Mouse (Mus musculus): ENCODE results near the gene 4930451I11Rik. TPM values are rescaled to one million over a fixed set of nuclear protein-coding genes. Genes with fewer than 3 reads are reported as not detected.

The 4930451I11Rik gene
- not detected for total RNA-seq (2021)
- long read RNA-seq, experiment 1, result 0 reads
- long read RNA-seq, experiment 2, result 0 reads

DNA sequence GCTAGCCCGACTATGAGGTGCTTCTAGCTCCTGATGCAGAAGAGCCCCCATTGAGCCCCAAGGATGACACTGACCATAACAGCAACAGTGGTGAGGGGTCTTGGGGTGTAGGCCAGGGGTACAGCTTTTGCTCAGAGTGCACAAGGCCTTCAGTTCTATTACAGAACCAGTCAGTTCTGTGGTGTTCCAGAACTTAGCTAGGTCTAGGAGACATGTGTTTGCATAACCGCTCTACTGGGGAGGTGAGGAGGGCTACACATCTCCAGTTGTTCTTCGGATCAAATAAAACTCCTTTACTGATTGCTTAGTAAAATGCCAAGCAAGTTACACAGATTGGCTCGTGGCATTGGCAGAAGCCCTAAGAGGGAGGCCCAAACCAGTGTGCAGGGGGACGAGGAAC, at the start of gene 4930451I11Rik:
TSS of gene 4930451I11Rik (minus strand) at position 101 of the 400 bp plus-strand sequence.
- no peak for DNase-seq

DNA sequence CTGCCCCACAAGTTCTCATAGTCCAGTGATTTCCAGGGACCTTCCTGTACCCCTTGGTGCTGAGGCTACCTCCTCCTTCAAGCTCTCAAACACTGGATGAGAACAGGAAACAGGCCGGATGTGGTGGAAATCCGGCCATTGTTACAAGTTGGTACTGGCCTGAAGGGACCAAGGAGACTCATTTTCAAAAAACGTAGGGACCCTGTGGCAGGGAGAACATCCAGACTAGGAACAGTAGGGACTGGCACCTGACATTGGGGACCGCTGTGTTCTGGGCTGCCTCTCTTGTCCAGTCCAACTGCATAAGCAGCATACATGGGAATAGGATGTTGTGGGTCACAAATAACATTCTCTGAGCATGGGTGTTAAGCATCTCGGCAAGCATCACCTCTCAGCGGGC, 49.6 kb upstream of the 4930451I11Rik start:
- DNase-seq, result peak; percentile 57 to 79

DNA sequence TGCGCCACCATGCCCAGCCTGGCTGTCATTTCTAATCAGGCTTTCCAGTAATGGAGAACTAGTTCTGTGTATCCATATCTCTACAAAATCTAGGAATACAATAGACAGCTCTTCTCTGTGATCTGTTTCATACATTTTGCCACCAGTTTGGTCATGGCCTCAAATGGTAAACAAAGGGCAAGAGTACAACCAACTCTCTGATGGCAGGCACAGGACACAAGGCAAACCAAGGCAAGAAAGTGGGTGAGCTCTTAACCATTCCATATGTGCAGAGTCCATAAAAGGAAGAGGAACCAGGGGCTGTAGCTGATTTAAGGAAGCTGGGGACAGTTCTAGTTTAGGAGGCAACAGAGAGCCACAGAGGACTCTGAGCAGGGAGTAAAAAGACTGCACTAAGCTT, 45.8 kb upstream of the 4930451I11Rik start:
- DNase-seq, result no peak

DNA sequence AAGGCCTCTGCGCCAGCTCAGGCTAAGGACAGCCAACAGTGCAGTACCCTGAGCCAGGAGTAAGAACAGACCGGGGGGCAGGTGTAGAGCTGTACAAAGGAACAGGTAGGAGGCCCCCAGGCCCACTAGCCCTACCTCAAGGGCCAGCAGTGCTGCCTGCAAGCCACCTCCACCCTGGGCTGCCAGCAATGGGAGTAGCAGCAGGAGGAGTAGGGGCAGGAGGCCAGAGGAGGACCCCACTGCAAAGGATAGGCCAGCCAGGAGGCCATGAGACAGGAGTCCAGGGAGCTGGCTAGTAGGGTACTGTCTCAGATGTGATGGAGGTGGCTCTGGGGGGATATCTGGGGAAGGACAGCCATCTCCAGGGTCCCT, 39.1 kb upstream of the 4930451I11Rik start:
- DNase-seq, result no peak

DNA sequence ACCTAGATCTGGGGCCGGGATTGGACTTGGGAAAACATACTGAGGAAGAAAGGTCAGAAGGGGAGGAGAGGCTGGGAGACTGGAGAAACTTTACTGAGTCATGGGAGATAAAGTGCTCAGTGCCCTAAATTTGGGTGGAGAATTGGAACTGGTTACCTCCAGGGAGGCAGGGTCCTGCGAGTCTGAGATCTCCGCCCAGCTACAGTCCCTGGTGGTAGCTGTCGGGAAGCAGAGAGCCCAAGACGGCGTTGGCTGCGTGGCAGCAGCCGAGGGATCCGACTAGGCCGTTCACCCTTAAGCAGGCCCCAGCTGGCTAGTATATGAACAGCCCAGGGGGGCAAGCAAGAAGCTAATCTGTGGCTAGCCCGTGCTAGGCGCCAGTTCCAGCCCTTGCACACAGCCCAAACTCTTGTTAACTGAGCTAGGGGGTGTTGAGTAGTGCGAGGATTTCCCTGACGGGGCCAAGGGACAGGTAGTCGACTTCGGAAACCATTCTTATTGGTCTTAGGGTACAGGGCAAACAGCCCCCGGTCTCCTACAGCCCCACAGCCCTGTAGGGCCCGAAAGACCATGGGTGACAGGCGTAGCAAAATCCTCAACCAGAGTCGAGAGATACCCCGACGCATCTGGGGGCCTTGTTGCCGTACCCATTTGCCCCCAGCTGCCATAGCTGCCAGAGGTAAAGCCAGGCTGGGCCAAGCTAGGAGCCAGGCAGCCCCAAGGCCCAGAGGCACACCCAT, 38.5 kb upstream of the 4930451I11Rik start:
- peak; percentile 34 to 64 for DNase-seq

DNA sequence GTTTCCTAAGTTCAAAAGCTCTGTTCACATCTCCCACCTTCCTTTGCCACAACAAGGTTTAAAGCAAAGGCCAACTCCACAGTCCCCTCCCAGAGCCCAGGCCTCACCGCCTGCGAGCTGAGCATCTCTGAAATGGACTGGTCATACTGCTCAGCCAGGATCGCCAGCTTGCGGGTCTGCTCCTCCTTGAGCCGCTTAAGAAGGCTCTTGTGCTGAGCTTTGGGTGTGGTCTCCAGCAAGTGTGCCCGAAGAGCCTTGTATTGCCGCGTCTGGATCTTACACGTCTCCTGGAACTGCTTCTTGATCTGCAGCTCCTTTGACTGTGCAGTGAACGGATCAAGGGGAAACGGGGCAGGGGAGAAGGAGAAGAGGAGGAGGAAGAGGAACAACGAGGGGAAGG, 36.6 kb upstream of the 4930451I11Rik start:
- DNase-seq, result no peak

DNA sequence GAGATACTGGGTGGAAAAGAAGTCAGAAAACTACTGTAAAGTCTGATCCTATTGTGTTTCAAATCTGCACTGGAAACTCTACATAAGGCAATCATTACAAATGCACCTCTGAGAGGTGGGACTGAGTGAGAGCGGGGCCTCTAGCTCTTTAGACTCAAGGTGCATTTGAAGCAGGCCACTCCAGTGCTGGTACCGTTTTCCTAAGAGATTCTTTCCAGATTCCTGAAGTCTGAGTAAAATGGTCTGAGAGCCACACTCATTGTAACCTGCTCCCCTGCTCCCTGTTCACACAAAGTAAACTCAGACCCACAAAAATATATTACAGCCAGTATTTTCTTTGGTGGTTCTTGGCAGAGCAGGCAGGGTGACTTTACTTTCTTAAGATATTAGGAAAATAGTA, 36.1 kb upstream of the 4930451I11Rik start:
- DNase-seq, result no peak

DNA sequence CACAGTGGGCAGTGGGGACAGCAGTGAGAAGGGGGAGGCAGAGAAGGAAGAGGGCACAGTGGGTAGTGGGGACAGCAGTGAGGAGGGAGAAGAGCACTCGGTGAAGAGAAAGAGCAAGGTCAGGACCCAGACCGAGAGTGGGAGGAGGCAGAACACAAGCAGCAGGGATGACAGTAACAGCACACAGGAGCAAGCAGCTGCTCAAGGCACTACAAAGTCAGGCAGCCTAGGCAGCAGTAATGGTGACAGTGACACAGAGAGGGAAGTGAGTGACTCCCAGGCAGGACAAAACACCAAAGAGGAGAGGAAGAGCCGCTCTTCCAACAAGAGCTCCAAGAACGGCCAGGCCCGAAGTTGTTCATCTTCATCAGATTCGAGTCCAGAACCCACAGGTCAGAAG, 32.4 kb upstream of the 4930451I11Rik start:
- DNase-seq, result no peak

DNA sequence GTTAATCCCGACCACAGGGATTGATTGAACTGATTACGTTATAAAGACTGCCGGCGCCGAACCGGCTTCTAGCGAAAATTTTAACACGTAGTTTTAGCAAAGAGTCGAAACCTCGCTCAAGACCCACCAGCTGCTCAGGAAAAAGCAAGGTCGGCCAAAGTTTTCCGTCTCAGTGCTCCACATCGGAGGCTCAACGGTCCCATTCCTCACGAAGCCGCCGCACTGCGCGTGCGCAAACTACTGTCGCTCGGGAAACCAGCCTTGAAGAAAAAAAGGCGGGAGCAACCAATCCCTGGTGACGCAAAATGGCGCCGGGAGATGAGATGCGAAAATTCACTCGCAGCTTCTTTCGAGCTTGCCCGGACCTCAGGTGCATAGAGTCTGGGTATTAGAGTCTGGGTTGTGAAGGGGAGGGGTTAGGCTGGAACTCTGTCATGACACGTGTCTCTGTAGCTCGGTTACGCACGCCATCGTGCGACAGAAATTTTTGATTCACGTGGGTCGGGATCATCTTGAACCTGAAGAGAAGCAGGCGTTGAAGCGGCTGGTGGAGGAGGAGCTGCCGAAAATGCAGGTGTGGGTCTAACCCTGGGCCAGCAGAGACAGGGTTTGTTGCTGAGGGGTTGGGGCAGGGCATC, 30.8 kb upstream of the 4930451I11Rik start, which contains the start of gene Ino80e:
TSS of gene Ino80e (minus strand) at position 231 of the 638 bp plus-strand sequence.
- DNase-seq, result peak; percentile 95 to 98

DNA sequence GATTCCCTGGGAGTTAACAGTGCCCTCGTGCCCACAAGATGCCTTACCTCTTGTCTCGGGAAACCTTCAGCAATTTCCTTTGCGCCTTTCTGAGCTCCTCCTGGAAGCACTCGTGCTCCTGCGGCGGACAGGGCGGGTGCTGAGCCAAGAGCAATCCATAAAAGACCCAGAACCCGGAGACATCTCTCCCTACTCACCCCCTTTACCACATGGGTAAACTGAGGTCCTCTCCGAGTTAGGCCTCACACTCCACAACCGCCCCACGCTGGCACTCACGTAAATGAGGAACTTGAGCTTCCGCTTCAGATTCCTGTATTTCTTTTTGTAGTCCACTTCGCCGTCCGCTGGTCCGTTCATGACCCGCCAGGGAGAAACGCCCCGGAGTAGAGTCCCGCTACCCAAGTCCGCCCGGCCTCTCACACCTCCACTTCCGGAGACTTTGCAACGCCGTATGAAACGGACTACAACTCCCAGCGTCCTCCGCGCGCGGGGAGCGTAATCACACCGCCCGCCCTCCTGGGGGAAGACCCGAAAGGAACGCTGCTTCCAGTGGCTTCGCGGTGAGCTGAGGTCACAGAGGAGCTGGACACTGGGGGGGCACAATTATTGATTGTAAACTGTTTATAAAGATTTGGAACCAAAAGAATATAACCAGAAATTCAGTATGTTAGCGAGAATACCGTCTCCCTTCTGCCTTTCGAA, 30.1 kb upstream of the 4930451I11Rik start, which contains the start of gene Hirip3:
TSS of gene Hirip3 (plus strand) at position 544 of the 702 bp plus-strand sequence.
- DNase-seq, result peak; percentile 97 to 99

DNA sequence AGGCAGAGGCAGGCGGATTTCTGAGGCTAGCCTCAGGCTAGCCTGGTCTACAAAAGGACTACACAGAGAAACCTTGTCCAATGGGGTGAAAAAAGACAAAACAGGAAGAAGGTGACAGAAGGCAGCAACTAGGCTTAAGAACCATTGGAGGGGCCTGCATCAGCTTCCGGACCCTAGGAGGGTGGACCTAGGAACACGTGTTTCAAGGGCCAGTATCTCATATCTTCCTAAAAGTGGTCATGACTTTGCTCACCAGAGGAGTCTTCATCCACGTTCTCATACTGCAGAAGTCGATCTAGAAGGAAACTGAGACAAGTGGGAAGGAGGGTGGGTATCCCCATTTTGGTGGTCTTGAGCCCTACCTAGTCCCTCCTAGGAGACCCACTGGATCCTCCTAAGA, 29.5 kb upstream of the 4930451I11Rik start:
- DNase-seq, result no peak

DNA sequence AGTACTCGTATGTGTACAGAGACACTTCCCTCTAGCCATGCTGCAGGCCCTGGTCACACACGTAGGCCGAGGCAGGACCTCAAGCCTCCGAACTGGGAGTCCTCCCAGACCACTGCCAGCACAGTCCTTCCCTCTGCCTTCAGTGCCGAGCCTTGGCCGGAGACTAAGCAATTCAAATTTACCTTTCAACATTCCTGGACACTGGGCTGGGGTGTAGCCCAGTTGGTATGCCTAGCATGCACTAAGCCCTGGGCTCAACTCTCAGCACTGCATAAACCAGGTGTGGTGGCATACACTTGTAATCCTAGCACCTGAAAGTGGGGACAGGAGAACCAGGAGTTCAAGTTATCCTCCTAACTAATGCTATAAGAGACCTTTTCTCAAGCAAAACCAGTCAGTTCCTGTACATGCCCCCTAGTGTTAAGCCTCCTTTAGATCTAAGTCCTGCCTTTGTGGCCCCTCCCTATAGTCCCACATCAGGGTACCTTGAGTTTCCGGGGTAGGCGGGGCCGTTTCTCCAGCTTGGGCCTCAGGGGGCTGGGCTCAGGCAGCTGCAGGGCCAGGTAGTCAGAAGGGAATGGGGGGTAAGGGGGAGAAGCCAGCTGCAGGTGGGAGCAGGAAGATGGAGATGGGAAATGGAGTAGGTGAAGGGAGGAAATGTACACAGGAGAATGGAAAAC, 25.4 kb upstream of the 4930451I11Rik start:
- no peak for DNase-seq

DNA sequence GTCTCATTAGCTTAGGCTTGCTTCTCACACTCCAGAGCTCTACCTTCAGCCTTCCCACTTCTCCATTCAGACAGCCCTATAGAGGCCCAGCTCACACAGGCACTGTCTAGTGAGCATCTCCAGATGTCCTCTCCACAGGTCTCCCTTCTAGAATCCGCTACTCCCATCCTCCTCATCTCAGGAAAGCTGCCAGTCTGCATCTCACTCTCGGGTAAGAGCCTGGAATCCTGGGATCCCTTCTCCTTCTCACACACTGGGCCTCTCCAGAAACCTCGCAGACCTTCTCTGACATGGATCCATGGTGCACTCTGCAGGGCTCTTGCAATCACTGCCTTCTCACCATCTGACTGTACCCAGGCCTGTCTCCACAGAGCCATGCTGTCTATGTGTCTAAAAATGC, 24.2 kb upstream of the 4930451I11Rik start:
- no peak for DNase-seq

DNA sequence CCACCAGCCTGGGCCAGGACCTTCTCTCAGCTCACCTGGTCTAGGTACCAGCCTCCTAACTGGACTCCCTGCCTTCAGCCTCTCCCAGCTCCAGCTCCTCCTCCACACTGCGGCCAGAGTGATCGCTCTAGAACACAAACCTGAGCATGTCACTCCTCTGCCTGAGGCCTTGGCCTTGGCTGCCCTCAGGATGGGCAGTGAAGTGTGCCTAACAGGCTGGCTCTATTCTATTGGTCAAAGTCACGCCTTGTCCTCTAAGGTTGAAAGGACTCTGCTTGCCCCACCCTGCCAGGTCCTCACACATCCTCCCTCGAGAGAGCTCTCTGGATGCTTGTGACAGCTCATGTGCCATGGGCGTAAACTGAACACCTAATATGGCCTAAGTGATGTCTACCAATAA, 22.0 kb upstream of the 4930451I11Rik start:
- no peak for DNase-seq

DNA sequence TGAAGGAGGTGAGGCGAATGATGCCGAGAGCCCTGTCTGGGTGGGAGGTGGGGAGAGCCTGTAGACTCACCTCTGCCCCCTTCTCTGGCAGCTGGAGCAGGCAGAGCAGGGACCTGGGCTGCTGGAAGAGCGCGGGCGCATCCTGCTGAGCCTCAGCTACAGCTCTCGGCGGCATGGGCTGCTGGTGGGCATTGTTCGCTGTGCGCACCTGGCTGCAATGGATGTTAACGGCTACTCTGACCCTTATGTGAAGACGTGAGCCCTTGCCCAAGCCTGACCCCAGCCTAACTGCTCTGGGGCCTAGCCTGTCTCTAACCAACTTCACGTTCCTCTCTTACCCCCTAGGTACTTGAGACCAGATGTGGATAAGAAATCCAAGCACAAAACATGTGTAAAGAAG, 19.8 kb upstream of the 4930451I11Rik start:
- DNase-seq, result no peak

DNA sequence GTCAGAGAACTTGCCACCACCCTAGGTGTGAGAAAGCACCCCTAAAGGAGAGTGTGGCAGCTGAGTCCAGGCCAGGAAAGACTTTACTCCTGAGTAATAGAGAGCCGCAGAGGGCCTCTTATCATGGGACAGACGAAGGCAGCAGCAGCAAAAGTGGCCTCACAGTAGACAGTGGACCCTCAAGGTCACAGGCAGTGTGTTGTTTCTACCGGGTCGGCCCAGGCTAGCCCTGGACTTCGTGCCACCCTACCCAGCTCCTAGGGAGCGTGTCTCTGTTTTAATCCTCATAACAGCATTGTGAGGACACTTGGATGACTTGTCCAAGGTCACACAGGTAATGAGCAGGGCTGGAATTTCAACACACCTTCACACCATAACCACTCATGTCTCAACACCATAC, 18.7 kb upstream of the 4930451I11Rik start:
- DNase-seq, result no peak

DNA sequence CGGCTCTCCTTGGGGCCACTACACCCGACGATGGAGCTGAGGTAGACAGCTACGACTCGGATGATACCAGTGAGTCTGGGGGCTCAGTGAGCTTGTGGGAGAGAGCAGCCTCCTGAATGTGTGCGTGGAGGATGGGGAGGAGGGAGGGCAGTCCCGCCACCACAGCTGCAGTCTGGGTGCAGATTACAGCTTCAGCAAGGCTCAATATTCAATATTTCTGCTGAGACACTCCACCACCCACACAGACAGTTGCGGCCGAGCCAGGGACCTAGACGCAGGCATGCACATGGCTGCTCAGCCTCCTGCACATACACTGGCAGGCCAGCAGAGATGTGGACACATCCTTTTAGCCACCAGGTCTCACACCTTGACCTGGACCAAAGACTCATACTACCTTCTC, 17.4 kb upstream of the 4930451I11Rik start:
- DNase-seq, result no peak

DNA sequence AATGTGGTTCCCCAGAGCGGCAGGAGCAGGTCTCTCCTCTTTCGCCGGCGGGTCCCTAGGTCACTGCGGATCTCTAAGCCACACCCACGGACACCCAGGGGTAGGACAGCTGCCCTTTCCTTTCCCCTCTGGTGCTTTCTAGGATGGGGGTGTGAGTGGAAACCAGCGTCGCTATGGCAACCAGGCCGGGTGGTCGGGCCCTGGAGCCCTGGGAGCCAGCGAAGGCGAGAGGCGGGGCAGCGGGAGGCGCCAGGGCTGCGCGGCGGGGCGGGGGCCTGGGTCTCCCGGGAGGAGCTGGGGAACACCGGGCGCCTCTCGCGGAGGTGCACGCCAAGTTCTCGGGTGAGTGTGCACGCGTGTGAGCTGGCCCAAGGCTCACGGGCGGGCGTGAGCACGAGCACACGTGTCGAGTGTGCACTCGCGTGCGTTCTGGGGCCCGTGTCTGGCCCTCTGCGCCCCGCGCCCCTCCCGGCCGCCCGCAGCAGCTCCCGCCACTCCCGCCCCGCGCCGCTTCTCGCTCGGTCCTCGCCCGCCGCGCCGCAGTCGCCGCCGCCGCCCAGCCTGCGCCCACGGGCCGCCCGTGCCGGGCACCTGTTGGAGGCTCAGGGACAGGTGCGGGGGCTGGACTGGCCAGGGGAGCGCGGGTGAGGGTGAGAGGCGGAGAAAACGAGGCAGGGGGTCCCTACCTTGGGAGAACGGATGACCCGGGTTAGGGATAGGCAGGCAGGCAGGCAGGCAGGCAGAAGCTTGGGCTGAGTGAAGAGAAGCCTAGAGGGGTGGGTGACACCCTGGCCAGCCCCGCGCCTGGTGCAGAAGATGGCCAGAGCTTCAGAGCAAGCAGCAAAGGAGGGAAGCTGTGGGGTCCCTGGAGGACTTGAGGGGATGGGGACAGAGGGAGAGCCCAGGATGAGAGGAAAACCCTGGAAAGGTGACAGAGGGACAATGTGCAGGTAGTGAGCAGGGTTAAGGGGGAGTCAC, 16.3 kb upstream of the 4930451I11Rik start:
- DNase-seq, result no peak

DNA sequence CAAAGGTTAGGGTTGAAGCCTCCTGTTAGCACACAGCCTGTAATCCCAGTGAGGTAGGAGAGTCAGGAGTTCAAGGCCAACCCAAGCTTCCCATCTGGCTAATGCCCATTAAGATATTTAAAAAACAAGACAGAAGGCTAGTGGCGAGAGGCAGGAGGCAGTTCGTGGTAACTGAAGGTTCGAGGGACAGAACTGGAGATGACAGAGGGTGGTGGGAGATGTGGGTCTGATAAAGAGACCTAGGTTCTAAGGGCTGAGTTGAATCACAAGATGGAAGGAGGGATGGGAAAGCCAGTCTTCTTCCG, 15.6 kb upstream of the 4930451I11Rik start, which contains the start of gene Doc2a:
TSS of gene Doc2a (plus strand) at position 301 of the 305 bp plus-strand sequence.
- no peak for DNase-seq

DNA sequence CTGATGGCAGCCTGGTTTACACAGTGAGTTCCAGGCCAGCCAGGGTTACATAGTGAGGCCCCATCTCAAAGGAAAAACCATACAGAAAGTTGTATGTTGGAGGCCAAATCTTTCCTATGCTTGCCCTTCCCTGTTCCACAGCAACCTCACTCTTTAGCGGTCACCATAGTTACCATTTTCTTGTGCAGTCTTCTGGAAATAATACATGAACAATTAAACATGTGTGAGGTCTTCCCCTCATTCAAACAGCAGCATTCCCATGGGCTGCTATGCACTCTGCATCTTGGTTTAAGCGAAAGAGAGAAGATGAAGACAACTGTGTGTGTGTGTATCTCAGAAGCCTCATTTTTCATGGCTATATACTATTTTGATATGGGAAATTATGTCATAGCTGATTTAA, 14.1 kb upstream of the 4930451I11Rik start:
- DNase-seq, result no peak

DNA sequence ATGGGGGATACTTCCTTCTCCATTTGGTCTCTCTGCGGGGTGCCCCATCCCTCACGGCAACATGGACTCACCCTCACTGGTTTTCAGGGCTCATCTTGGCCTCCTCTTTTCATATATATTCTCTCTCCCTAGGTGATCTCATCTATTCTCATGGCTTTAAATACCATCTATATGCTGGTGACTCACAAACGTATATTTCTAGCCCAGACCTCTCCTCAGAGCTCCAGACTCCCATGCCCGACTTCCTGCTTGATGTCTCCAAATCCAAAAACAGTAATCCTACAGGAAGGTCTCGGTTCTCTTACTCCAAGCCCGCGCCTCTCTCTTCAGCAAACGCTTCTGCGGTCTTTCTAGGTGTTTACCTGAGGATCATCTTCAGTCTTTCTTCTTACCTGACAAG, 11.8 kb upstream of the 4930451I11Rik start:
- DNase-seq, result no peak
